Comparison of ENCODE assay signal across 28 mouse cellular contexts in the genomic region with DNA sequence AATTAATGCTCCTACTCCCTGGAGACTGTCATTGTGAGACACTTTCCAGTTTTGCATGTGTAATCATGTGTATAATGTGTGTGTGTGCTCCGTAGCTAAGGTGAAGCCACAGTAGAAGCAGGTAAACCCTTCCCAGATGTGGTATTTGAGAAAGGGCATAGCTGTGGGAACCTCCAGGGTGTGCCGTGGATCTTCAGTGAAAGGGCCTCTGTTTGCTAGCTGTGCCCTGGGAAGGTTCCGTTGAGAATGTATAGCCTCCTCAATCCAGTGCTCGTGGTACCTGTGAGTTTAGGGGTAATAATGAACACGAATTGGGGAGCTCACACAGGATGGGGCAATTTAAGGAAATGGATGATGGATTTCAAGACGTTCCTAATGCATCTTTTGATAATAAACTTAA.
"Had no signal": no experiment of that assay in that cellular context is flagged by ENCODE, and none has a peak within 500 bp of the region (broad histone marks: within the 10 kb centered on the region; RNA-seq: fewer than 3 reads in every experiment).

No protein-coding gene starts in this region.

- H3K27ac ChIP-seq: embryonic facial prominence, embryonic 10.5 days; embryonic facial prominence, embryonic 12.5 days; embryonic facial prominence, embryonic 13.5 days; embryonic facial prominence, embryonic 15.5 days; forebrain, embryonic 10.5 days; forebrain, embryonic 12.5 days; forebrain, embryonic 13.5 days; forebrain, embryonic 15.5 days; gastrocnemius, adult 2 months; heart, adult 2 months had no signal

- H3K9ac ChIP-seq: embryonic facial prominence, embryonic 12.5 days; embryonic facial prominence, embryonic 13.5 days; embryonic facial prominence, embryonic 15.5 days; forebrain, embryonic 12.5 days; forebrain, embryonic 13.5 days; forebrain, embryonic 15.5 days; forebrain, postnatal 0 days had no signal

- H3K4me3 ChIP-seq: embryonic facial prominence, embryonic 10.5 days; embryonic facial prominence, embryonic 12.5 days; embryonic facial prominence, embryonic 13.5 days; embryonic facial prominence, embryonic 15.5 days; erythroblast, embryonic 14.5 days; forebrain, embryonic 10.5 days; forebrain, embryonic 12.5 days; forebrain, embryonic 13.5 days; forebrain, embryonic 15.5 days; gastrocnemius, adult 2 months; heart, adult 2 months had no signal

- H3K36me3 ChIP-seq: embryonic facial prominence, embryonic 10.5 days; embryonic facial prominence, embryonic 12.5 days; embryonic facial prominence, embryonic 13.5 days; embryonic facial prominence, embryonic 15.5 days; forebrain, embryonic 10.5 days; forebrain, embryonic 12.5 days; forebrain, embryonic 15.5 days had no signal

- H3K4me1 ChIP-seq: embryonic facial prominence, embryonic 12.5 days had no signal

- H3K4me2 ChIP-seq: embryonic facial prominence, embryonic 12.5 days; embryonic facial prominence, embryonic 13.5 days; embryonic facial prominence, embryonic 15.5 days; forebrain, embryonic 12.5 days; forebrain, embryonic 13.5 days; forebrain, embryonic 15.5 days had no signal

- H3K27me3 ChIP-seq: forebrain, embryonic 12.5 days; forebrain, embryonic 13.5 days; forebrain, embryonic 15.5 days had no signal

- DNase-seq: cerebellum, adult 2 months; cerebellum, adult 8-10 months; cerebellum, adult 9-10 months; cerebellum, adult 9-11 months; cerebellum, postnatal 10 days; cerebellum, postnatal 14 days; cerebellum, postnatal 25 days; cerebellum, postnatal 36 days; embryo, embryonic 11 days; forebrain, postnatal 0 days; gastrocnemius, adult 2 months; gastrocnemius, postnatal 10 days; gastrocnemius, postnatal 14 days; gastrocnemius, postnatal 25 days; gastrocnemius, postnatal 36 days; heart, adult 18-20 months; heart, adult 2 months had no signal

- H3K9me3 ChIP-seq: embryonic facial prominence, embryonic 10.5 days; embryonic facial prominence, embryonic 12.5 days; embryonic facial prominence, embryonic 13.5 days; embryonic facial prominence, embryonic 15.5 days; forebrain, embryonic 10.5 days; forebrain, embryonic 12.5 days; forebrain, embryonic 13.5 days; forebrain, embryonic 15.5 days had no signal

- ATAC-seq: forebrain, embryonic 13.5 days; forebrain, embryonic 14.5 days; forebrain, embryonic 15.5 days; forebrain, embryonic 16.5 days; forebrain, postnatal 0 days had no signal
